Mouse (Mus musculus) G1E (cell line): ENCODE results near the gene Marveld2. TPM values are rescaled to one million over a fixed set of nuclear protein-coding genes. Genes with fewer than 3 reads are reported as not detected.

Experiments
- ATAC-seq: 2 replicates; pipeline ENCODE4 v1.8.0; 2016; ENCODE audit warnings: mild to moderate bottlenecking; ENCODE audit not compliant: insufficient number of reproducible peaks, poor library complexity, low FRiP score, severe bottlenecking; ENCODE audit errors: extremely low read depth
- DNase-seq: peaks from one replicate; pipeline ENCODE4 v3.0.0; 2012; ENCODE audit warnings: low spot score
- H3K27me3 ChIP-seq: 2 replicates; pipeline ENCODE4 v1.6.1; 2012; ENCODE audit warnings: mild to moderate bottlenecking, low read length, inconsistent platforms; ENCODE audit not compliant: insufficient read depth
- H3K36me3 ChIP-seq: replicated peaks from 2 replicates; pipeline ENCODE3; 2012; ENCODE audit warnings: mild to moderate bottlenecking, inconsistent platforms
- H3K4me1 ChIP-seq: 2 replicates; pipeline ENCODE4 v1.6.1; 2012; ENCODE audit warnings: low read depth, low read length, inconsistent platforms, mixed read lengths; ENCODE audit not compliant: insufficient read depth
- H3K4me3 ChIP-seq: 2 replicates; pipeline ENCODE4 v1.5.1; 2012; ENCODE audit warnings: low read depth, mild to moderate bottlenecking, inconsistent platforms, low read length, moderate library complexity, mixed read lengths
- H3K9me3 ChIP-seq: replicated peaks from 2 replicates; pipeline ENCODE4 v1.6.1; 2012; ENCODE audit warnings: inconsistent platforms
- CTCF ChIP-seq: IDR thresholded peaks from 2 replicates; pipeline ENCODE4 v1.5.1; 2012; ENCODE audit warnings: low read depth, low read length, inconsistent platforms, mixed read lengths
- GATA1 ChIP-seq: IDR thresholded peaks from 2 replicates; pipeline ENCODE4 v1.6.1; 2012; ENCODE audit warnings: borderline replicate concordance, low read length, inconsistent platforms, mixed read lengths
- GATA2 ChIP-seq: IDR thresholded peaks from 2 replicates; pipeline ENCODE4 v1.6.1; 2012; ENCODE audit warnings: low read depth, low read length, inconsistent platforms, borderline replicate concordance
- POLR2AphosphoS5 ChIP-seq: IDR thresholded peaks from 2 replicates; pipeline ENCODE4 v1.6.1; 2012; ENCODE audit warnings: low read depth, low read length, inconsistent platforms; ENCODE audit not compliant: insufficient replicate concordance
- TAL1 ChIP-seq: conservative IDR thresholded peaks from 2 replicates; pipeline ENCODE4 v1.6.1; 2012; ENCODE audit warnings: low read depth, low read length, inconsistent platforms, mixed read lengths
- polyA plus RNA-seq: library from polyadenylated mRNA; stranded (reverse); fragments of >175 nt; gene quantifications from 2 replicates; pipeline ENCODE4 v1.2.3, GENCODE M21; 2012
- total RNA-seq, 2 experiments: library from RNA; stranded (forward) in 1 of 2; stranded (reverse) in 1 of 2; fragments of 200-1000 nt in 1 of 2; fragments of >200 nt in 1 of 2; fragmentation: Nextera tagmentation in 1 of 2; gene quantifications; 2 replicates each; pipeline ENCODE4 v1.2.3; 2014 to 2017

Gene Marveld2
- total and polyA plus RNA-seq, 3 experiments: 0.40 to 1.9 (median 1.4) TPM

DNA sequence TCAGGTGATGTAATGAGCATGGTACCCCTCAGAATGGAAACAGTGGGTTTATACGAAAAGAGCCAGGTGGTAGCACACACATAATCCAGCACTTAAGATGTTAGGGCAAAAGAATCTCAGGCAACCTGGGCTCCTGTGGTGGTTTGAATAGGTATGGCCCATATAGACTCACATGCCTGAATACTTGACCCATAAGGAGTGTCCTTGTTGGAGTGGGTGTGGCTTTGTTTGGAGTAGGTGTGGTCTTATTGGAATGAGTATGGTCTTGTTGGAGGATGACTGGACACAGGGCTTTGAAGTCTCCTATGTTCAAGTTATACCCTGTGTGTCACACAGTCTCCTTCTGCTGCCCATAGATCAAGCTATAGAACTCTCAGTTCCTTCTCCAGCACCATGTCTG, 48.4 kb downstream of the Marveld2 start:
- Histone ChIP-seq H3K4me3 (no peak overlapping the region), H3K9me3 (no peaks in the 10 kb centered on the region), H3K27me3 (peaks cover 11% of the 10 kb centered on the region), H3K4me1 (no peaks in the 10 kb centered on the region), H3K36me3 (no peaks in the 10 kb centered on the region)
- no peak for TF ChIP-seq GATA2
- TF ChIP-seq CTCF: no peak
- TF ChIP-seq GATA1: no peak
- TF ChIP-seq TAL1: no peak
- TF ChIP-seq POLR2AphosphoS5: no peak
- ATAC-seq: no peak
- DNase-seq: no peak

DNA sequence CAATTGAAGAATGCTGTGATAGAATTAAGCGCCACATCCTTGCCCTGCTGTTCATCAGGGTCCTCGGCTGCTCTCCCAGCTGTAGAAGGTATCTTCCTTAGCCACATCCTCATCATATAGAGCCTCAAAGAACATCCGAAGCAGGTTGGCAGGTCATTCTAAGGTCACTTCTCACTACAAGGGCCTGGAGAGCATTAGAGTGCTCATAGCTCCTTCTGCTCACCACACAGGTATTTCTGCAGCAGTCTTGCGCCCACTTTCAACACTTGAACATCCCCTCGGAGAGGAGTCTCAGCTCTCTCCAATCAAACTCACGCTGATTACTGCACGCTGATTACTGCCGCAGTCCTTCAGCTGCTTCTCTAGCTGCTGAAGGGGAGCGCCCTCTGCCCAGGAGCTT, 57.3 kb downstream of the Marveld2 start:
- TF ChIP-seq POLR2AphosphoS5 (no peak), CTCF (no peak), GATA1 (no peak), GATA2 (no peak), TAL1 (no peak)
- no peak for ATAC-seq
- no peak for DNase-seq
- Histone ChIP-seq H3K36me3 (no peaks in the 10 kb centered on the region), H3K27me3 (peaks cover 7% of the 10 kb centered on the region), H3K9me3 (no peaks in the 10 kb centered on the region), H3K4me3 (no peak overlapping the region), H3K4me1 (no peaks in the 10 kb centered on the region)

DNA sequence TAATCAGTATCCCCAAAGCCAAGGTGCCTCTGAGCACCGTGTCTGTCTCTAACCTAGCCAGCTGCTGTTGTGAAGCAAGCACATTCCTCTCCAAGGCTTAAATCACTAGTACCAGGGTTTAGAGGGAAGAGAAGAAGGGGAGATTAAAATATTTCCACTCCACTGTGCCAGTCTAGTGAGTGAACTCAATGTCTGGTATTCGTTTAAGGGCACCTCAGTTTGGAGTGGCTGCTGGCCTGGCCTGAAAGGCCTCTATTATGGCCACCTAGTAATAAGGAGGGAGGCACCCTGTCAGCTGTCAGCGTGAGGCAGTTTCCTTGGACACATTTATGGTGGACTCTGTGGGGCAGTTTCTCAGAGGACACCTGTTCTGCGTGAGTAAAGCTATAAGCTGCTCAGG, 59.8 kb downstream of the Marveld2 start:
- DNase-seq (no peak), ATAC-seq (no peak)
- Histone ChIP-seq H3K36me3 (no peaks in the 10 kb centered on the region), H3K4me3 (no peak overlapping the region), H3K27me3 (peaks cover 19% of the 10 kb centered on the region), H3K9me3 (no peaks in the 10 kb centered on the region), H3K4me1 (peaks cover 4% of the 10 kb centered on the region; the same call in 1 of the 2 replicates)
- TF ChIP-seq CTCF (no peak), TAL1 (no peak), GATA1 (no peak), GATA2 (no peak), POLR2AphosphoS5 (no peak)

DNA sequence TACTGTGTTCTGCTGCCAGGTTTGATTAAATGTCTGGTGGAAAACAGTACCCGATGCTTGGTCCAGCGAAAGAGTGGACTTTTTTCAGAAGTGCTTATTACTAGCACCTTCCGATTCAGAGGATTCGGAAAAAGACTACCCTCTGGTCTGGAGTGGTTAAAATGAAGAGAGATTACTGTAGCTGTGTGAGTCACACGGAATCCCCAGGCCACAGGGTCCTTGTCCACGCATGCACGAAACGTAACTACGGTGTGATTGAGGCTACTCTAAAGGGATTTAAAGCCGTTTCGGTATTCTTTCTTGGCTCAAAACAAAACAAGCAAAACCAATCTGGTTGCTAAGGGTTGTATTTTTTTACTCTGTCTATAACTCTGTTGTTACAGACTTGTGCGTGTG, 63.7 kb downstream of the Marveld2 start:
- Histone ChIP-seq H3K27me3 (peaks cover 25% of the 10 kb centered on the region), H3K4me3 (no peak overlapping the region), H3K4me1 (peaks cover 4% of the 10 kb centered on the region; the same call in 1 of the 2 replicates), H3K36me3 (no peaks in the 10 kb centered on the region), H3K9me3 (no peaks in the 10 kb centered on the region)
- TF ChIP-seq POLR2AphosphoS5: no peak
- TF ChIP-seq GATA2: no peak
- ATAC-seq (no peak), DNase-seq (no peak)

DNA sequence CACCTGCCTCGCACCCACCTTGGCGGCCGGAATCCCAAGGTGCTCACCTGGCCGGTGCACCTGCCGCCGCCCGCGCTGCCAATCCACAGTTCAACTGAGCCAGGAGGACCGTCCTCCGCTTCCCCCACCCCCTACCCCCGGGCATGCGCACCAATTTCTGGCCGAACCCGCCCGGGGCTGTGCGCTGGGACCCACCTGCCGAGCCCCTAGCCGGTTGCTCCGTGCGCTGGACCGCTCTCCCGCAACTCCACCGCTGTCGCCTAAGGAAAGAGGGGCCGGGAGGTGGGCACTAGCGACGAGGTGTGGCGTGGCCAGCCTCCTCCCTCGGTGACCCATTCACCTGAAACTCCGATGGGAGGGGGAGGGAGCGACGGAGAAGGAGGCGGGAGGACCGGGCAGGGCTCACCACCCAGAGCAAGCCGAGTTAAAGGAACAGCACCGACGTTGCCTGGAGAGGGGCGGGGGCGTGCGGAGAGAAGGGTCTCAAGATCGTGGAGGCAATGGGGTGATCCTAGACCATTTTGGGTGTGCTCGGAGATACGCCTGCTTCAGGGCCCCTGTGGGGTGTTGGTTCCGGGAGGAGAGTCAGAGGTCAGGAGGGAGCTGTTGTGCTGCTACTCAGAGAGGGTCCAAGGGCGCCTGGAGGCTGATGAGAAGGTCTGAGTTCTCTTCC, 64.3 kb downstream of the Marveld2 start, which contains the start of gene Ocln:
TSS of gene Ocln (minus strand) at position 350 of the 673 bp plus-strand sequence.
- Histone ChIP-seq H3K9me3 (no peaks in the 10 kb centered on the region), H3K36me3 (no peaks in the 10 kb centered on the region), H3K4me3 (no peak within 1 kb of the TSS), H3K27me3 (peaks cover 25% of the 10 kb centered on the region), H3K4me1 (peaks cover 4% of the 10 kb centered on the region; the same call in 1 of the 2 replicates)
- no peak for DNase-seq
- ATAC-seq: no peak
- TF ChIP-seq TAL1: no peak
- TF ChIP-seq CTCF: no peak
- TF ChIP-seq GATA2: no peak
- TF ChIP-seq POLR2AphosphoS5: no peak
- TF ChIP-seq GATA1: no peak

GRCm38 (mm10) chr13:100552009-100552368, 64.8 kb downstream of the Marveld2 start:
- peaks cover 4% of the 10 kb centered on the region; the same call in 1 of the 2 replicates for H3K4me1 ChIP-seq
- H3K4me3 ChIP-seq: no peak overlapping the region
- DNase-seq: no peak
- ATAC-seq: no peak
- H3K9me3 ChIP-seq: no peaks in the 10 kb centered on the region
- no peak for TF ChIP-seq GATA1
- TF ChIP-seq TAL1: no peak
- TF ChIP-seq CTCF: no peak
- TF ChIP-seq GATA2: no peak
- TF ChIP-seq POLR2AphosphoS5: no peak
- H3K36me3 ChIP-seq: no peaks in the 10 kb centered on the region
- H3K27me3 ChIP-seq: peaks cover 25% of the 10 kb centered on the region
